Mouse (Mus musculus): Measurements from ENCODE around the gene Nrcam. TPM values are rescaled to one million over a fixed set of nuclear protein-coding genes. Genes with fewer than 3 reads are reported as not detected.

Gene Nrcam
- total RNA-seq, 2 experiments from 2014 or later: 0.25 to 0.67 TPM

DNA sequence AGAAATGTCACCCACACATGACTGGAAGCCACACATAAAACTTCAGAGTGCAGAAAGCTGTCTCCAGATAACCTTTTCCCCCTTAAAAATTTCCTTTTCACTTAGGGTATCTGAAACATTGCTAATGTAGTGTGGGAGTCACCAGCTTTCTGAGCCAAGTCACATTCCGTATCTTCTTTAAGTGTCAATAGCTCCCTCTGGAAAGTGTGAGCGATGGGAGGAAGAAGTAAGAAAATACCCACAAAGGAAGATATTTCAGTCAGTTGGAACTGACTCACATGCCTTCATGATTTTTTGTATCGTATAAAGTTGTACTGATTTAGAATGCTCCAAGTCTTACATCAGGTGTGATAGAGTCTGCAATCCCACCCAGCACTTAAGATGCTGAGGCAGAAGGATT lies 245.5 kb downstream of the Nrcam start:
- intact Hi-C loops (cut with DNase I): no loop called here

DNA sequence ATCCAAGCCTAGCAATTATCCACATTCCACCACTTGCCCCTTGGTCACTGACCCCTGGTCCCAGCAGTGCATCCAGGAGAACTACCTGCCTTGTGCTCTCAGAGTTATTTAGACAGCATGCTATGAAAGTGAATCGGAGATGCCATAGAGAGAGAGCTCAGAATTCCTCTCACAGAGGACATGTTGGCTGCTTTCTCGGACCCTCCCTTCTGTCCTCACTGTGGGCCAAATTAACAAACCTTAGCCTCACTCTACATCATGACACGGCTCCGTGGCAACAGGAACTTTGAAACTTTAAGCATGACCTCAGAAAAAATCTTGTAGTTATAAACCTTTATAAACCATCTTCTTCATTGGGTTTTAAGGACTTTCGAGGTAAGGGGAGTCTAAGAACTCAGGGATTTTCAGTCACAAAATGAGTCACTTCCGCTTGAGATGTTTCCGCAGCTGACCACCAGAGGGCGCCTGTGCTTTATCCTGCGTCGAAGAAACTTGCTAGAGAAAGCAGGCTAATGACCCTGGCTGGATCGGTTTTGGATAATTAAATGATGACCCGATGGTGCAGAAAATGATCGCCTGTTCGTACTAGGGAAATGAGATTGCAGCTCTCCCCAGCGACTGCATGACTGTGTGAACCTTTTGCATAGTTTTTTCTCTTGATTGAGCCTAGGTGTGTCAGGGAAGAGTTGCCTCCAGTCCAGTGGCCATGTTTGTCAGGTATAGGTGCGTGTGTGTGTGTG lies 272.9 kb downstream of the Nrcam start:
- peak; percentile 45 to 76 for DNase-seq
- intact Hi-C loops (cut with DNase I): loop anchor here (5.0 kb wide), 2 partner anchors 571 to 586 kb away; no protein-coding TSS in a partner anchor

More for the DNA sequence above, 245.5 kb downstream of the Nrcam start:
- no peak for DNase-seq

DNA sequence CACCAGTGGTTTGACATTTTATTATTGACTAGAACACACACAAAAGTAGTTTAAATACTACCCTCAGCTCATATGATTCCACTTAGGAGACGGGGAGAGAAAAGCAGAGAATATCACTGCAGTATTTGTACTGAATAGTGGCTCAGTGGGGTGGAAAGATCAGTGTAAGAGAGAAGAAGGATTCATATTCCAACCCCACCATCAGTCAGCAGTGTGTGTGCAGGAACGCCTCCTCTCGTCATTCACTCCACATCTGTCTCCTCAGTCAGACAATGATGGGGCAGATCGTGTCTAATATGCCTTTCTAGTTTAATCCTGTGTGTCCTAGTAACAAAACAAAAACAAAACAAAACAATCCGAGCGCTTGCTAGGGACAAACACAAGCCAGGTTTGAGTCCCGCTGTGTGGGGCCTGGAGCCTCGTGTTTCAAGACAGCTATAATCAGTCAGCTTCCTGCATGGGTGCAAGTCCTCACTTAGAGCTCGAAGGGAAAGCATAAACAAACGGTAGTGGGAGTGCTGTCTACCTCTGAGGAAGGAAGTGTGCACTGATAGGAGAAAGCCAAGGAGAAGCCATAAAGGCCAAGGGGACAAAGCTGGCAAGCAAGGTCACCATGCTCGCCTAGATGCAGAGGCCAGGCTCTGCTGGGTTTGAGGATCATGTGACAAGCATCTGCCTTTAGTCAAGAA lies 273.7 kb downstream of the Nrcam start:
- intact Hi-C loops (cut with DNase I): loop anchor here (5.0 kb wide), 2 partner anchors 570 to 585 kb away; no protein-coding TSS in a partner anchor
- no peak for DNase-seq

DNA sequence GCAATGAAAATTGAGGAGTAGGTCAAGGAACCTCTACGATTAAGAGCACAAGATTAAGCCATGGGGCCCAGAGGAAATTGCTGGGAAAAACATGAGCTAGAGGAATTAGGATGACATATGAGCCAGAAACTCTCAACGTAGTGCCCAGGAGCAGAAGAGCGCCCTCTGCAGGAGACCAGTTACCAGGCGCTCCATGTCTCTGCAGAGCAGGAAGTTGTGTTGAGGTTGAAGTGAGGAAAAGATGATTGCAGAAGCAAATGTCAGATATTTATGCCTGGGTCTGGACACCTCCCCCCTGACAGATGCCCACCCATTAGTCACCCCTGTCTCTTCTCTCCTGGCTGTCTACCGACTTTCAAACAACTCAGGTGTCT lies 274.3 kb downstream of the Nrcam start:
- intact Hi-C loops (cut with DNase I): loop anchor here (5.0 kb wide), 2 partner anchors 569 to 584 kb away; no protein-coding TSS in a partner anchor
- DNase-seq: no peak

DNA sequence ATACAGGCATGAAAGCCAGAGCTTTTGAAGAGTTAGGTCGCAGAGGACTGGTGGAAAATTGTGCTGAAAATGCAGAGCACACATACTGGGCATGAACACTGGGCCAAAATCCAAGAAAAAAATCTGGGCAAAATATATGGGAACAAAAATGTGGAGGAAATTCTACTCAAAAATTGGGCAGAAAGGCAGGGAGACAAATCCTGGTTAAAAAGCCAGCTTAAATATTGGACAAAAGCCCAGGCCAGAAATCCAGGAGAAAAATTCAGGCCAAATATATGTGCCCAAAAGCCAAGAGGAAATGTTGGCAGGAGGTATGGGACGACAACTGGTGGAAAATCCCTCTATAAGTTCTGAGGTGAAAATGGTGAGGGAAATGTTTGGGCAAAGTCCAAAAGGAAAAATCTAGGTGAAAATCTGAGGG lies 288.3 kb downstream of the Nrcam start:
- no peak for DNase-seq
- intact Hi-C loops (cut with DNase I): no loop called here

DNA sequence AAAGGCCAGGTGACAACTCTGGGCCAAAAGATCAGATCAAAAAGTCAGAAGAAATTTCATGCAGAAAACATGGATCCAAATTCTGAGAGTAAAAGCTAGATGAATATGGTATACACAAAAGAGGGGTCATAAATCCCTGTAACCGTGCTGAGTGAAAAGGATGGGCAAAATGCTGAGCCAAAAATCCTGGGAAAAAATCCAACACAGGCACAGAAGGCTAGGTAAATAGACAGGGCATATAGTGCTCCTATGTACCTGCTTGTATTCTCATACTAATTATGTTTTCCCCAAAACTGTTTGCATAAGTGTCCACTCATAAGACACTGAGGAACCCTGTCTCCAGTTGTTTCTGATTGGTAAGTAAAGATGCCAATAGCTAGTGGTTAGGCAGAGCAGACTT lies 288.8 kb downstream of the Nrcam start:
- intact Hi-C loops (cut with DNase I): no loop called here
- DNase-seq: no peak

DNA sequence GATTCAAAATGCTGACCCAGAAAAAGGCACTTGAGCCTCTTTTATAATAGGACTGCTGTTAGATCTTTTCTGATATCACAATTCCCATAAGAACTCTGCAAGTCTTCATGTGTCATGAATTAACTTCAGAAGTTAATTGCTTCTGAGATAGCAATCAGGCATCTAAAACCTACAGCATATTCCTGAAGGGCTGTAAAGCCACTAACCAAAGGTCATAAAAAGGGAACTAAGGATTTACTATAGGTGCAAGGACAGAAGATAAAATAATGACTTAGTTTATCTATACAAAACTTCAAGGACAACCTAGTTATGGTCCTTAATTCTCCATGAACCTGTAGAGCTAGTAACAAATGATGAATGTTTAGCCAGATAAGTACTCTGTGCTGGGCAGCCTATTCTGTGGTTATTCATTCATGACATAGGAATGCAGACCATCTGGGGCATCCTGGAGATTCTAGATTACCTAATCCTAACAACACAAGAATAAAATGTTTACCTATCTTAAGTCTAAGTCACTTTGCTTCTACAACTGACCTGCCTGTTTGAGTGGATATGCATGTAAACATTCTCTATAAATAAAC lies 310.7 kb downstream of the Nrcam start:
- DNase-seq: no peak
- intact Hi-C loops (cut with DNase I): no loop called here

DNA sequence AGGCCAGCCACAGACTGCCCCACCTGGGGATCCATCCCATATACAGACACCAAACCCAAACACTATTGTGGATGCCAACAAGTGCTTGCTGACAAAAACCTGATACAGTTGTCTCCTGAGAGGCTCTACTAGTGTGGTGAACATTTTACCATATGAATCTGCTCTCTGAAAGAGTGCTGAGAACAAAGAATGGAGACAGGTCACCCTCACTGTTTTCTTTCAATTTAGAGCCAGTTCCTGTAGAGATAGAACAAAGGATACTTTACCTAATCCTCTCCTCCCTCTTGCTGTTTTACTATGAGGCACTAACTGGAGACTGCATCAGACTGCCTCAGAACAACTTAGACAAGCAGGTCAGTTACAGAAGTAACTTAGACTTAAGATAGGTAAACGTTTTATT lies 311.9 kb downstream of the Nrcam start:
- no peak for DNase-seq
- intact Hi-C loops (cut with DNase I): no loop called here

Other genes starting within 250 kb of the Nrcam start
- 10 to 100 TPM; 20.9 to 21.5 TPM for gene Dnajb9, start 118.6 kb upstream of the Nrcam start, total RNA-seq (2021)
- gene Pnpla8, start 107.5 kb upstream of the Nrcam start, total RNA-seq (2021): 100 to 1,000 TPM; 105 to 118 TPM

Measured in heart, postnatal 10 days (tissue).